Mouse (Mus musculus) ES-Bruce4 (cell line): ENCODE results near the gene Spopl. TPM values are rescaled to one million over a fixed set of nuclear protein-coding genes. Genes with fewer than 3 reads are reported as not detected.
"Not testable (repeated sequence)": the region's sequence is repeated elsewhere in the genome, so short reads cannot be mapped to it uniquely, and the experiment has no call there.

Experiments
- H3K27ac ChIP-seq: 2 replicates; pipeline ENCODE4 v1.5.1; 2012; ENCODE audit warnings: low read length, inconsistent platforms; ENCODE audit not compliant: insufficient read depth
- H3K27me3 ChIP-seq: 2 replicates; pipeline ENCODE4 v1.6.1; 2012; ENCODE audit warnings: mild to moderate bottlenecking, low read length, inconsistent platforms; ENCODE audit not compliant: control insufficient read depth, poor library complexity, insufficient read depth, severe bottlenecking
- H3K36me3 ChIP-seq: 2 replicates; pipeline ENCODE4 v1.6.1; 2012; ENCODE audit warnings: inconsistent platforms, mild to moderate bottlenecking, low read length, moderate library complexity; ENCODE audit not compliant: control insufficient read depth, poor library complexity, insufficient read depth, severe bottlenecking
- H3K4me1 ChIP-seq: one replicate; pipeline ENCODE4 v1.8.1; 2011; ENCODE audit warnings: low read length; ENCODE audit not compliant: control insufficient read depth, insufficient read depth
- H3K4me3 ChIP-seq: 2 replicates; pipeline ENCODE4 v1.5.1; 2011; ENCODE audit warnings: low read depth, mild to moderate bottlenecking, low read length
- H3K9ac ChIP-seq: 2 replicates; pipeline ENCODE4 v1.6.1; 2012; ENCODE audit warnings: low read depth, mild to moderate bottlenecking, inconsistent platforms; ENCODE audit not compliant: poor library complexity, severe bottlenecking
- H3K9me3 ChIP-seq: replicated peaks from 2 replicates; pipeline ENCODE4 v1.6.1; 2012; ENCODE audit warnings: mild to moderate bottlenecking, low read length, inconsistent platforms; ENCODE audit not compliant: control insufficient read depth, poor library complexity, insufficient read depth, severe bottlenecking
- CTCF ChIP-seq: IDR thresholded peaks from one replicate; pipeline ENCODE4 v1.8.1; 2011; ENCODE audit warnings: low read depth, low read length
- EP300 ChIP-seq: IDR thresholded peaks from 2 replicates; pipeline ENCODE4 v1.6.1; 2011; ENCODE audit warnings: low read depth, low read length; ENCODE audit not compliant: insufficient read depth
- POLR2A ChIP-seq: IDR thresholded peaks from one replicate; pipeline ENCODE4 v1.8.1; 2011; ENCODE audit warnings: low read length; ENCODE audit not compliant: insufficient read depth
- polyA plus RNA-seq: library from polyadenylated mRNA; stranded (reverse); fragments of >200 nt; gene quantifications from 2 replicates; pipeline ENCODE4 v1.2.4, GENCODE M21; 2011; ENCODE audit warnings: low read depth; ENCODE audit not compliant: missing spikeins, insufficient read depth, insufficient read length

Gene Spopl
- polyA plus RNA-seq, 1 experiment = 20.7 TPM

DNA sequence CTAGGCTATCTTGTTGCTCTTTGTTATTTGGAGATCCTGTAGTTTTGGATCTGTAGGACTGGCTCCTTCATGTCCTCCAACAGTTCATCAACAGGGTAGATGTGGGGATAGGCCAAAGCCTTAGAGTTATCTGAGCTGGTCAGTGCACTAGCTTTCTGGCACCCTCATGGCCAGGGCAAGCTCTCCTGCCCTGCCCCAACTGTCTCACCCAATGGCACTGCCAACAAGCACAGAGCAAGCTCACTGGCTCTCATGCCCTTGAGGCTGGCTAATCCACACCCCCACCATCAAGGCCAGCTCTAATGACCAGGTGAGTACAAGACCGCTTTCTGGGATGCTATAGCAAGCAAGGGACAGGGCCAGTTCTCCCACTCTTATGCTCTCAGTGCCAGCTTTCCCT lies 24.7 kb downstream of the Spopl start:
- H3K36me3 ChIP-seq = no peaks in the 10 kb centered on the region
- TF ChIP-seq POLR2A (no peak), EP300 (no peak), CTCF (no peak)
- no peaks in the 10 kb centered on the region for H3K4me1 ChIP-seq
- no peak overlapping the region for H3K9ac ChIP-seq
- H3K4me3 ChIP-seq = no peak overlapping the region
- H3K27ac ChIP-seq = no peak overlapping the region
- no peaks in the 10 kb centered on the region for H3K9me3 ChIP-seq
- no peaks in the 10 kb centered on the region for H3K27me3 ChIP-seq

DNA sequence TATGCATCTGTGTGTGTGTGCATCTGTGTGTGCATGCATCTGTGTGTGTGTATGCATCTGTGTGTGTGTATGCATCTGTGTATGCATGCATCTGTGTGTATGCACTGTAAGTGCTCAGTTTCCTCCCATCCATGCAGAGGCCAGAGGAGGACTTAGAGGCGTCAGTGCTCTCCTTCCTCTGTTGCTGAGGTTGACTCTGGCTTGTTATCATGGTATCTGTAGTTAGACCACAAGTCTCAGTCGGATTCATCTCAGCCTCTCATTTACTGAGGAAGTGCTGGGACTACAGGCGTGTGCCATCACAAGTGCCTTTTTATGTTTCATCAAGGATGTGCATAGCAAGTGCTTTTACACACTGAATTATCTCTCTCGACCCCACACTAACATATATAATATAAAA lies 31.9 kb downstream of the Spopl start:
- Histone ChIP-seq H3K9me3 (no peaks in the 10 kb centered on the region), H3K36me3 (no peaks in the 10 kb centered on the region; the same call in 1 of the 2 replicates), H3K27me3 (no peaks in the 10 kb centered on the region), H3K4me3 (no peak overlapping the region), H3K9ac (no peak overlapping the region), H3K27ac (no peak overlapping the region), H3K4me1 (no peaks in the 10 kb centered on the region)
- no peak for TF ChIP-seq CTCF
- no peak for TF ChIP-seq EP300
- TF ChIP-seq POLR2A = no peak

DNA sequence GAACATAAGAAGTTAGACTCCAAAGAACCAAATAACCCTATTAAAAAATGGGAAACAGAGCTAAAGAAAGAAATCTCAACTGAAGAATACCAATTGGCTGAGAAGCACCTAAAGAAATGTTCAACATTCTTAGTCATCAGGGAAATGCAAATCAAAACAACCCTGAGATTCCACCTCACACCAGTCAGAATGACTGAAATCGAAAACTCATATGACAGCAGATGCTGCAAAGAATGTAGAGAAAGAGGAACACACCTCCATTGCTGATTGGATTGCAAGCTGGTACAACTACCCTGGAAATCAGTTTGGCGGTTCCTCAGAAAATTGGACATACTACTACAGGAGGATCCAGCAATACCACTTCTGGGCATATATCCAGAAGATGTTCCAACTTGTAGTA lies 44.2 kb downstream of the Spopl start:
- H3K9me3 ChIP-seq, H3K27ac ChIP-seq, H3K27me3 ChIP-seq, H3K4me1 ChIP-seq, H3K36me3 ChIP-seq, H3K4me3 ChIP-seq, H3K9ac ChIP-seq: not testable (repeated sequence)

DNA sequence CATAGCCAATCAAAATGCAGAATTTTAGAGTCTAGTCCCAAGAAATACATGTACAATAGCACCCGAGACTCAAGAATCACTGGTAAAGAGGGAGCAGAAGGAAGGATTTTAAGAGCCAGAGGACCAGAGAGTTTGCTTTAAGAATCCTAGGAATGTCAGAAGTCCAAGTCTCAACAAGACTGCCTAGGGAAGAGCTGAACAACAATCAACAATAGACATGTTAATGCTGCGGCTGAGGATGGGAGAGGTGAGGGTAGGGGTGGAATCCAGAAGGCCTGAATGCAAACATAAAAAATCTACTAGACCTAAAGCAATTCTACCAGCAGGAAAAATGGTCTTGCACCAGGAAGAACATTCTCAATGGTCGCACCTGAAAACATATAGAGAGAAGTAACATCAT lies 66.8 kb downstream of the Spopl start:
- Histone ChIP-seq H3K9me3 (peaks cover 14% of the 10 kb centered on the region), H3K4me3 (no peak overlapping the region)
- no peak for TF ChIP-seq POLR2A
- TF ChIP-seq EP300 = no peak
- no peak for TF ChIP-seq CTCF

DNA sequence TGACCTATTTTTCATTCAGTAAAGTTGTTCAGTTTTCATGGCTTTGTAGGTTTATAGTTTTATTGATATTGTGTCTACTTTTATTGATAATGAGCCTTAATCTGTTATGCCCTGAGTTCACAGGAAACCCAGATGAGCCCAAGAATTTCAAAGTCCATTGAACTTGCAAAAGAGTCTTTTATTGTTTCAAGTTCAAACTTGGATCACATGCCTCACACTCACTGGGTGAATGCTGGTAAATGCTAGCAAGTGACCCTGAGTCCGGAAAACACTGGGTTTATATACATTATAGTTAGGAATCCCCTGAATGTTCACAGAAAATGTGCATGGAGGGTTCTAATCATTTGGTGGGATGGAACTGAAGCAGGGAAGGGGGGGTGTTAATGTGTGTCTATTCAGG lies 90.2 kb downstream of the Spopl start:
- no peaks in the 10 kb centered on the region for H3K36me3 ChIP-seq
- no peaks in the 10 kb centered on the region for H3K9me3 ChIP-seq
- no peak overlapping the region for H3K27ac ChIP-seq
- TF ChIP-seq CTCF = no peak
- no peak for TF ChIP-seq POLR2A
- TF ChIP-seq EP300 = no peak
- H3K4me1 ChIP-seq = no peaks in the 10 kb centered on the region
- no peak overlapping the region for H3K9ac ChIP-seq
- no peaks in the 10 kb centered on the region for H3K27me3 ChIP-seq
- H3K4me3 ChIP-seq = no peak overlapping the region

More for the DNA sequence above, 66.8 kb downstream of the Spopl start:
- Histone ChIP-seq H3K27ac (no peak overlapping the region), H3K4me1 (no peaks in the 10 kb centered on the region), H3K27me3 (no peaks in the 10 kb centered on the region), H3K9ac (no peak overlapping the region), H3K36me3 (no peaks in the 10 kb centered on the region; the same call in 1 of the 2 replicates)

DNA sequence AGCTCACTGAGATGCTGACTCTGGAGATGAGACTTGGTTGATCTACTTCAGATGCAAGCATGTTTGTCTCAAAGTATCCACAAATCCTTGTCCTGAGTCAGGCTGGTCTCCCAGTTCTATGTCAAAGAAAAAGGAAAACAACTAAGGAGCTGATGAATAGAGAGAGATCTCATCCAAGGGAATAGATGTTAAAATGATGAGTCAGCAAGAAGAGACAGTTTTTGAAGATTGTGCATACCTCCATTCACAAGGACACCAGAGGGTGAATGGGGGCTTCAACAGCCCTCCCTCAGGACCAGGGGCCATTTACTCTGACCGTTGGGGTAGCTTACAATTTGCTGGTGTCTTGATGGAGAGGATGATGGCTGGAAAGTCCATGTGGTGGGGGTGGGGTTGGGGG lies 104.4 kb downstream of the Spopl start:
- Histone ChIP-seq H3K27me3 (no peaks in the 10 kb centered on the region), H3K9ac (no peak overlapping the region), H3K4me3 (no peak overlapping the region), H3K36me3 (no peaks in the 10 kb centered on the region), H3K4me1 (no peaks in the 10 kb centered on the region), H3K27ac (no peak overlapping the region), H3K9me3 (no peaks in the 10 kb centered on the region)
- TF ChIP-seq CTCF (no peak), POLR2A (no peak), EP300 (no peak)
